Mouse (Mus musculus) CH12.LX (cell line): Measurements from ENCODE around the gene Ang5. TPM values are rescaled to one million over a fixed set of nuclear protein-coding genes. Genes with fewer than 3 reads are reported as not detected.
"Not testable (repeated sequence)": the region's sequence is repeated elsewhere in the genome, so short reads cannot be mapped to it uniquely, and the experiment has no call there.

Source experiments
- DNase-seq: peaks from one replicate; pipeline ENCODE4 v3.0.0-alpha.2; 2013; ENCODE audit errors: extremely low read depth
- H3K27ac ChIP-seq: 2 replicates; pipeline ENCODE4 v1.5.1; 2012; ENCODE audit warnings: low read depth, mild to moderate bottlenecking, control low read depth, moderate library complexity; ENCODE audit not compliant: insufficient read depth
- H3K27me3 ChIP-seq: replicated peaks from 2 replicates; pipeline ENCODE3; 2012; ENCODE audit warnings: inconsistent platforms
- H3K36me3 ChIP-seq, 2 experiments: replicated peaks in 1 of 2; 2 replicates each; pipeline versions ENCODE3 to v1.6.1; 2012; ENCODE audit warnings: inconsistent platforms in 1 of 2, low read length in 1 of 2, mild to moderate bottlenecking in 1 of 2, mixed read lengths in 1 of 2, moderate library complexity in 1 of 2; ENCODE audit not compliant: control insufficient read depth in 1 of 2, insufficient read depth in 1 of 2
- H3K4me1 ChIP-seq, 2 experiments: 2 replicates each; pipeline ENCODE4 v1.6.1; 2012; ENCODE audit warnings: inconsistent platforms in 1 of 2, moderate library complexity in 1 of 2; ENCODE audit not compliant: insufficient read depth in 2 of 2, control insufficient read depth in 1 of 2
- H3K4me2 ChIP-seq: 2 replicates; pipeline ENCODE4 v1.6.1; 2012; ENCODE audit warnings: low read depth, mild to moderate bottlenecking, control low read depth; ENCODE audit not compliant: poor library complexity, insufficient read depth, severe bottlenecking
- H3K4me3 ChIP-seq, 3 experiments: fragments of 150-350 bp in 1 of 3; sonication (generic) in 1 of 3; replicated peaks in 1 of 3; 2 replicates each; pipeline versions ENCODE3 to v1.5.1; 2011 to 2012; ENCODE audit warnings: low read depth in 2 of 3, low read length in 2 of 3, mild to moderate bottlenecking in 2 of 3, moderate library complexity in 2 of 3, control low read depth in 1 of 3, improper control_type of control experiment in 1 of 3, inconsistent platforms in 1 of 3, mixed read lengths in 1 of 3; ENCODE audit not compliant: poor library complexity in 1 of 3
- H3K79me2 ChIP-seq: replicated peaks from 2 replicates; pipeline ENCODE4 v1.6.1; 2012; ENCODE audit warnings: mild to moderate bottlenecking, moderate library complexity; ENCODE audit not compliant: control insufficient read depth, poor library complexity, insufficient read depth, severe bottlenecking; ENCODE audit errors: extremely low read depth
- H3K9ac ChIP-seq: 2 replicates; pipeline ENCODE4 v1.6.1; 2012; ENCODE audit warnings: low read depth, mild to moderate bottlenecking, control low read depth, moderate library complexity; ENCODE audit not compliant: insufficient read depth
- H3K9me3 ChIP-seq: replicated peaks from 2 replicates; pipeline ENCODE3; 2012; ENCODE audit warnings: low read length, inconsistent platforms, mixed read lengths
- BHLHE40 ChIP-seq: IDR thresholded peaks from 2 replicates; pipeline ENCODE4 v1.6.1; 2011; ENCODE audit warnings: mild to moderate bottlenecking, low read depth, low read length, improper control_type of control experiment
- CHD2 ChIP-seq: IDR thresholded peaks from 2 replicates; pipeline ENCODE4 v1.6.1; 2011; ENCODE audit warnings: low read length, improper control_type of control experiment
- CTCF ChIP-seq, 2 experiments: IDR thresholded peaks in 1 of 2; conservative IDR thresholded peaks in 1 of 2; 2 replicates each; pipeline ENCODE4 v1.5.1; 2011 to 2012; ENCODE audit warnings: low read depth in 2 of 2, low read length in 2 of 2, improper control_type of control experiment in 1 of 2, inconsistent platforms in 1 of 2, mild to moderate bottlenecking in 1 of 2, moderate library complexity in 1 of 2
- ELF1 ChIP-seq: IDR thresholded peaks from 2 replicates; pipeline ENCODE4 v1.6.1; 2014; ENCODE audit warnings: low read depth, mild to moderate bottlenecking, inconsistent platforms, low read length, improper control_type of control experiment
- ETS1 ChIP-seq: conservative IDR thresholded peaks from 2 replicates; pipeline ENCODE4 v1.6.1; 2012; ENCODE audit warnings: low read depth, mild to moderate bottlenecking, inconsistent platforms, low read length, improper control_type of control experiment, moderate library complexity
- HCFC1 ChIP-seq: IDR thresholded peaks from 2 replicates; pipeline ENCODE4 v1.6.1; 2012; ENCODE audit warnings: low read depth, mild to moderate bottlenecking, inconsistent platforms, low read length, improper control_type of control experiment
- MXI1 ChIP-seq: IDR thresholded peaks from 2 replicates; pipeline ENCODE4 v1.6.1; 2011; ENCODE audit warnings: mild to moderate bottlenecking, low read depth, low read length, improper control_type of control experiment
- POLR2A ChIP-seq: IDR thresholded peaks from 2 replicates; pipeline ENCODE4 v1.6.1; 2011; ENCODE audit warnings: low read depth, mild to moderate bottlenecking, improper control_type of control experiment, low read length
- POLR2AphosphoS2 ChIP-seq: IDR thresholded peaks from 2 replicates; pipeline ENCODE4 v1.6.1; 2011; ENCODE audit warnings: low read depth, low read length, improper control_type of control experiment
- RCOR1 ChIP-seq: conservative IDR thresholded peaks from 2 replicates; pipeline ENCODE4 v1.6.1; 2012; ENCODE audit warnings: low read depth, mild to moderate bottlenecking, inconsistent platforms, low read length, improper control_type of control experiment
- SIN3A ChIP-seq: IDR thresholded peaks from 2 replicates; pipeline ENCODE4 v1.6.1; 2012; ENCODE audit warnings: low read length, improper control_type of control experiment, inconsistent platforms
- TBP ChIP-seq: conservative IDR thresholded peaks from 2 replicates; pipeline ENCODE4 v1.6.1; 2011; ENCODE audit warnings: low read depth, low read length, improper control_type of control experiment
- USF2 ChIP-seq: conservative IDR thresholded peaks from 2 replicates; pipeline ENCODE4 v1.6.1; 2011; ENCODE audit warnings: low read depth, low read length, improper control_type of control experiment
- ZC3H11A ChIP-seq: IDR thresholded peaks from 2 replicates; pipeline ENCODE4 v1.6.1; 2012; ENCODE audit warnings: low read depth, mild to moderate bottlenecking, inconsistent platforms, low read length, improper control_type of control experiment
- ZKSCAN1 ChIP-seq: IDR thresholded peaks from 2 replicates; pipeline ENCODE4 v1.6.1; 2012; ENCODE audit warnings: low read depth, inconsistent platforms, low read length, improper control_type of control experiment, borderline replicate concordance
- ZMIZ1 ChIP-seq: IDR thresholded peaks from 2 replicates; pipeline ENCODE4 v1.6.1; 2012; ENCODE audit warnings: low read depth, mild to moderate bottlenecking, inconsistent platforms, low read length, improper control_type of control experiment
- ZNF384 ChIP-seq: IDR thresholded peaks from 2 replicates; pipeline ENCODE4 v1.6.1; 2012; ENCODE audit warnings: low read depth, low read length, improper control_type of control experiment, inconsistent platforms
- dilution Hi-C: fragments of 300-500 bp; cut with MboI; formaldehyde crosslinking; loops from 2 replicates; pipeline ENCODE4 v1.14.3; 2020; ENCODE audit warnings: low sequenced_read_pairs; ENCODE audit not compliant: extremely low pct_unique_long_range_greater_than_20kb, extremely low pct_ligation_motif_present
- in situ Hi-C: fragments of 300-500 bp; cut with MboI; formaldehyde crosslinking; loops from 3 replicates; pipeline ENCODE4 v1.14.3; 2019; ENCODE audit warnings: low sequenced_read_pairs, low pct_ligation_motif_present, low pct_unique_long_range_greater_than_20kb, mixed read lengths
- polyA plus RNA-seq: library from polyadenylated mRNA; unstranded; fragments of >175 nt; gene quantifications from 2 replicates; pipeline ENCODE4 v1.2.1, GENCODE M21; 2012; ENCODE audit warnings: low read depth; ENCODE audit not compliant: insufficient read length
- total RNA-seq, 2 experiments: library from RNA; depleted of rRNA; stranded (reverse); fragments of 300-350 nt in 1 of 2; fragments of >200 nt in 1 of 2; gene quantifications; 2 replicates each; pipeline ENCODE4 v1.2.3; 2012 to 2014

Ang5 gene
- total and polyA plus RNA-seq, 3 experiments, result not detected

GRCm38 (mm10) chr14:44001600-44001999 lies 44.7 kb downstream of the Ang5 start:
- Histone ChIP-seq H3K27me3 (no peaks in the 10 kb centered on the region), H3K9ac (no peak overlapping the region)
- TF ChIP-seq SIN3A, result no peak
- no peak for TF ChIP-seq RCOR1
- TF ChIP-seq BHLHE40, result no peak
- no peak for TF ChIP-seq CTCF (conservative IDR thresholded peaks at IDR 0.05 in 1 of 2, IDR thresholded peaks at IDR 0.05 in 1 of 2; ENCODE audit: low read depth in 2 of 2, low read length in 2 of 2)
- TF ChIP-seq CHD2, result no peak
- TF ChIP-seq ZMIZ1, result no peak
- TF ChIP-seq ZC3H11A, result no peak
- no peak for TF ChIP-seq POLR2A
- TF ChIP-seq POLR2AphosphoS2, result no peak
- no peak for TF ChIP-seq MXI1
- no peak for TF ChIP-seq USF2
- no peak for TF ChIP-seq ZKSCAN1
- TF ChIP-seq TBP, result no peak
- no peak for TF ChIP-seq ELF1
- TF ChIP-seq HCFC1, result no peak
- TF ChIP-seq ZNF384, result no peak
- no peak for TF ChIP-seq ETS1
- TF ChIP-seq, all 38 proteins: peak for 0
- Histone ChIP-seq H3K4me1 (no peaks in the 10 kb centered on the region), H3K79me2 (no peaks in the 10 kb centered on the region), H3K9me3 (no peaks in the 10 kb centered on the region), H3K4me2 (no peak overlapping the region), H3K27ac (no peak overlapping the region), H3K36me3 (no peaks in the 10 kb centered on the region), H3K4me3 (no peak overlapping the region)
- dilution Hi-C loops (no loop called here), in situ Hi-C loops (no loop called here)
- no peak for DNase-seq

GRCm38 (mm10) chr14:44002169-44002568 lies 45.3 kb downstream of the Ang5 start, which contains the start of gene Ang6:
Gene Ang6 (minus strand): TSS chr14:44002269.
- no peak within 1 kb of the TSS for H3K9ac ChIP-seq
- H3K79me2 ChIP-seq, result no peaks in the 10 kb centered on the region
- no peaks in the 10 kb centered on the region for H3K36me3 ChIP-seq
- no peak within 1 kb of the TSS for H3K27ac ChIP-seq
- TF ChIP-seq POLR2AphosphoS2, result no peak
- no peak within 1 kb of the TSS for H3K4me2 ChIP-seq
- H3K27me3 ChIP-seq, result no peaks in the 10 kb centered on the region
- H3K4me3 ChIP-seq, result no peak within 1 kb of the TSS
- dilution Hi-C loops (no loop called here), in situ Hi-C loops (no loop called here)
- DNase-seq, result no peak
- no peaks in the 10 kb centered on the region for H3K4me1 ChIP-seq
- no peaks in the 10 kb centered on the region for H3K9me3 ChIP-seq

- H3K9me3 ChIP-seq, H3K4me3 ChIP-seq, DNase-seq, dilution Hi-C loops, H3K36me3 ChIP-seq, H3K27me3 ChIP-seq, H3K4me2 ChIP-seq, H3K9ac ChIP-seq, H3K27ac ChIP-seq, H3K4me1 ChIP-seq, H3K79me2 ChIP-seq, in situ Hi-C loops: not testable (repeated sequence)
Observed at GRCm38 (mm10) chr14:44008021-44008420, 51.2 kb downstream of the Ang5 start.

- H3K27me3 ChIP-seq, result not testable (repeated sequence)
Observed at GRCm38 (mm10) chr14:44009686-44010085, 52.8 kb downstream of the Ang5 start.

More at GRCm38 (mm10) chr14:44009686-44010085, 52.8 kb downstream of the Ang5 start:
- H3K79me2 ChIP-seq, H3K4me3 ChIP-seq, H3K36me3 ChIP-seq, dilution Hi-C loops, H3K4me2 ChIP-seq, H3K9me3 ChIP-seq, H3K9ac ChIP-seq, H3K27ac ChIP-seq, H3K4me1 ChIP-seq, DNase-seq, in situ Hi-C loops: not testable (repeated sequence)
